Mouse (Mus musculus) heart, embryonic 10.5 days (tissue): Measurements from ENCODE around the gene Gm44502. TPM values are rescaled to one million over a fixed set of nuclear protein-coding genes. Genes with fewer than 3 reads are reported as not detected.

Experiments used
- DNase-seq: peaks from one replicate; pipeline ENCODE4 v3.0.0-alpha.2; 2017; ENCODE audit warnings: low spot score
- H3K27ac ChIP-seq: fragments of 300-500 bp; sonication (generic); 2 replicates; pipeline ENCODE4 v1.5.1; 2016; ENCODE audit warnings: mild to moderate bottlenecking
- H3K27me3 ChIP-seq: fragments of 300-500 bp; sonication (generic); 2 replicates; pipeline ENCODE4 v1.6.1; 2016; ENCODE audit warnings: mild to moderate bottlenecking; ENCODE audit not compliant: poor library complexity, insufficient read depth, severe bottlenecking
- H3K36me3 ChIP-seq: fragments of 300-500 bp; sonication (generic); 2 replicates; pipeline ENCODE4 v1.6.1; 2016; ENCODE audit warnings: mild to moderate bottlenecking, moderate library complexity
- H3K4me1 ChIP-seq: fragments of 300-500 bp; sonication (generic); 2 replicates; pipeline ENCODE4 v1.6.1; 2016; ENCODE audit warnings: mild to moderate bottlenecking
- H3K4me3 ChIP-seq: fragments of 300-500 bp; sonication (generic); 2 replicates; pipeline ENCODE4 v1.5.1; 2016; ENCODE audit warnings: mild to moderate bottlenecking, moderate library complexity
- H3K9me3 ChIP-seq: fragments of 300-500 bp; sonication (generic); 2 replicates; pipeline ENCODE4 v1.6.1; 2016; ENCODE audit warnings: mild to moderate bottlenecking, moderate library complexity
- WGBS: fragments of 180-500 bp; shearing (Covaris S2); methylation state at CpG from one replicate; pipeline ENCODE4 v1.1.7; 2016; 5-methylcytosine and 5-hydroxymethylcytosine counted together
- polyA plus RNA-seq: library from polyadenylated mRNA; unstranded; fragments of >200 nt; fragmentation: Nextera tagmentation; extraction: Ambion mirVana; gene quantifications from 2 replicates; pipeline ENCODE4 v1.2.1, GENCODE M21; 2016

Gm44502 gene
- polyA plus RNA-seq, 1 experiment from 2014 or later = 0.58 TPM

- DNase-seq = no peak
- 10% methylated on average over 46 of the region's 46 CpGs for WGBS
- no peak overlapping the region for H3K27ac ChIP-seq
- H3K9me3 ChIP-seq = no peaks in the 10 kb centered on the region
- peak overlapping the region; percentile 60 for H3K4me3 ChIP-seq
- H3K4me1 ChIP-seq = peaks cover 36% of the 10 kb centered on the region
- H3K27me3 ChIP-seq = peaks cover 68% of the 10 kb centered on the region
- no peaks in the 10 kb centered on the region for H3K36me3 ChIP-seq
Observed at GRCm38 (mm10) chr15:89377938-89378828, 51.3 kb downstream of the Gm44502 start.

- Histone ChIP-seq H3K27me3 (peaks cover 62% of the 10 kb centered on the region), H3K36me3 (peaks cover 5% of the 10 kb centered on the region), H3K9me3 (no peaks in the 10 kb centered on the region), H3K4me3 (peak overlapping the region; percentile 22), H3K4me1 (peaks cover 44% of the 10 kb centered on the region), H3K27ac (no peak overlapping the region)
- WGBS = 5% methylated on average over 18 of the region's 18 CpGs
- no peak for DNase-seq
Observed at GRCm38 (mm10) chr15:89377362-89377761, 52.1 kb downstream of the Gm44502 start.

GRCm38 (mm10) chr15:89376957-89377356 lies 52.5 kb downstream of the Gm44502 start, which contains the start of gene Tymp:
TSS of gene Tymp (minus strand) at chr15:89377039.
- Histone ChIP-seq H3K4me1 (peaks cover 48% of the 10 kb centered on the region), H3K9me3 (no peaks in the 10 kb centered on the region), H3K27ac (no peak within 1 kb of the TSS), H3K36me3 (peaks cover 9% of the 10 kb centered on the region), H3K27me3 (peaks cover 60% of the 10 kb centered on the region), H3K4me3 (peak within 1 kb of the TSS; percentile 22)
- no peak for DNase-seq
- WGBS = 15% methylated on average over 16 of the region's 16 CpGs

- Histone ChIP-seq H3K9me3 (no peaks in the 10 kb centered on the region), H3K27me3 (peaks cover 51% of the 10 kb centered on the region), H3K27ac (no peak overlapping the region), H3K4me3 (no peak overlapping the region), H3K4me1 (peaks cover 50% of the 10 kb centered on the region), H3K36me3 (peaks cover 18% of the 10 kb centered on the region)
- 77% methylated on average over 7 of the region's 7 CpGs for WGBS
- DNase-seq = no peak
Observed at GRCm38 (mm10) chr15:89376040-89376439, 53.5 kb downstream of the Gm44502 start.

GRCm38 (mm10) chr15:89374801-89375534 lies 54.5 kb downstream of the Gm44502 start:
- no peak for DNase-seq
- no peak overlapping the region for H3K27ac ChIP-seq
- H3K4me1 ChIP-seq = peaks cover 50% of the 10 kb centered on the region
- no peaks in the 10 kb centered on the region for H3K9me3 ChIP-seq
- H3K27me3 ChIP-seq = peaks cover 41% of the 10 kb centered on the region
- 89% methylated on average over 17 of the region's 17 CpGs for WGBS
- H3K4me3 ChIP-seq = peak overlapping the region; percentile 76
- peaks cover 28% of the 10 kb centered on the region for H3K36me3 ChIP-seq

- peaks cover 35% of the 10 kb centered on the region for H3K36me3 ChIP-seq
- H3K27ac ChIP-seq = peak overlapping the region; percentile 94
- H3K4me1 ChIP-seq = peaks cover 46% of the 10 kb centered on the region
- peak overlapping the region; percentile 76 for H3K4me3 ChIP-seq
- peaks cover 36% of the 10 kb centered on the region for H3K27me3 ChIP-seq
- DNase-seq = no peak
- WGBS = 52% methylated on average over 9 of the region's 9 CpGs
- no peaks in the 10 kb centered on the region for H3K9me3 ChIP-seq
Observed at GRCm38 (mm10) chr15:89374340-89374739, 55.2 kb downstream of the Gm44502 start.

- Histone ChIP-seq H3K4me1 (peaks cover 41% of the 10 kb centered on the region), H3K9me3 (no peaks in the 10 kb centered on the region), H3K27me3 (peaks cover 31% of the 10 kb centered on the region), H3K36me3 (peaks cover 40% of the 10 kb centered on the region), H3K4me3 (peak within 1 kb of the TSS; percentile 76), H3K27ac (peak within 1 kb of the TSS; percentile 94)
- peak; percentile 97 for DNase-seq
- WGBS = under 1% methylated on average over 42 of the region's 42 CpGs
Observed at GRCm38 (mm10) chr15:89373762-89374248, 55.7 kb downstream of the Gm44502 start, which contains the start of gene Sco2. TSS of gene Sco2 (minus strand) at chr15:89373846.

GRCm38 (mm10) chr15:89373027-89373761 lies 56.3 kb downstream of the Gm44502 start:
- Histone ChIP-seq H3K9me3 (no peaks in the 10 kb centered on the region), H3K27ac (peak overlapping the region; percentile 94), H3K27me3 (peaks cover 25% of the 10 kb centered on the region), H3K4me1 (peaks cover 35% of the 10 kb centered on the region), H3K4me3 (peak overlapping the region; percentile 76), H3K36me3 (peaks cover 46% of the 10 kb centered on the region)
- WGBS = 2% methylated on average over 35 of the region's 35 CpGs
- DNase-seq = peak; percentile 92

GRCm38 (mm10) chr15:89372536-89372935 lies 57.0 kb downstream of the Gm44502 start:
- Histone ChIP-seq H3K4me3 (peak overlapping the region; percentile 76), H3K36me3 (peaks cover 53% of the 10 kb centered on the region), H3K27me3 (peaks cover 18% of the 10 kb centered on the region), H3K4me1 (peaks cover 33% of the 10 kb centered on the region), H3K27ac (peak overlapping the region; percentile 94; the same call in 1 of the 2 replicates), H3K9me3 (no peaks in the 10 kb centered on the region)
- DNase-seq = no peak
- WGBS = 84% methylated on average over 7 of the region's 7 CpGs

- peaks cover 28% of the 10 kb centered on the region for H3K4me1 ChIP-seq
- H3K36me3 ChIP-seq = peaks cover 57% of the 10 kb centered on the region
- no peak for DNase-seq
- WGBS = 89% methylated on average over 13 of the region's 13 CpGs
- peaks cover 13% of the 10 kb centered on the region for H3K27me3 ChIP-seq
- peak overlapping the region; percentile 22; the same call in 1 of the 2 replicates for H3K27ac ChIP-seq
- H3K9me3 ChIP-seq = no peaks in the 10 kb centered on the region
- peak overlapping the region; percentile 76 for H3K4me3 ChIP-seq
Observed at GRCm38 (mm10) chr15:89372068-89372467, 57.4 kb downstream of the Gm44502 start.
